Mouse (Mus musculus) liver, embryonic 14.5 days (tissue): ENCODE results near the gene Fam71d.

Experiments
- CTCF ChIP-seq: IDR thresholded peaks from 2 replicates; pipeline ENCODE4 v1.5.1; 2016; ENCODE audit warnings: antibody characterized with exemption, low read depth, control low read depth
- EP300 ChIP-seq: IDR thresholded peaks from 2 replicates; pipeline ENCODE4 v1.6.1; 2016; ENCODE audit warnings: antibody characterized with exemption, low read depth

GRCm38 (mm10) chr12:78777916-78778315, 86.6 kb downstream of the Fam71d start:
- TF ChIP-seq CTCF (no peak), EP300 (no peak)
